Mouse (Mus musculus): ENCODE measurements around the gene Tfdp1.

- TF ChIP-seq CTCF (IDR thresholded peaks at IDR 0.05; ENCODE audit: borderline replicate concordance, insufficient read depth, low read length), result no peak
- no peak for TF ChIP-seq POLR2A (IDR thresholded peaks at IDR 0.05; ENCODE audit: low read depth, low read length)
Observed at GRCm38 (mm10) chr8:13406011-13406410, 67.5 kb downstream of the Tfdp1 start.
